ENCODE assay signal across 9 mouse cellular contexts in the genomic region with DNA sequence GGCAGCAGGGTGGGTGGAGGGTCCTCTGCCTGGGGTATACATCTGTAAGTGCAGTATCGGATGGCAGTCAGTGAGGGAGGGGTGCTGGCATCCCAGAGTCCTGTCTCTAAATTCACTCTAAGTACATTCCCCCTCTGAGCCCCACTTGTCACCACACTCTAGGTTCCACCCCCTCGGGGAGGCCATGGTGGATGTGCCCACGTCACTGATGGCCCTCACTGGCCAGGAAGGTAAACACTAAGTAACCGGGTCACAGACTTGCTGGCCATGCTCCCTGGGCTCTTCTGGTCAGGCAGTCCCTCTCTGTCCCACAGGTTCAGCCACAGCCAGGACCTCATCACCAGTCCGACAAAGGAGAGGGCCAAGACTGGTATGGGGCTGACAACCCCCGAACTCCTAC. TPM values are rescaled to one million over a fixed set of nuclear protein-coding genes. Genes with fewer than 3 reads are reported as not detected.
A peak's percentile ranks its signal among the peaks of the same experiment; 100 is the strongest.
DNase-seq lines count a peak whose midpoint lies in the region; ATAC-seq lines count a peak whose summit lies in the region.
"Had no signal": no experiment of that assay in that cellular context is flagged by ENCODE, and none has a peak within 500 bp of the region (broad histone marks: within the 10 kb centered on the region; RNA-seq: fewer than 3 reads in every experiment).

No protein-coding gene starts in this region.

- no peak overlapping the region for H3K4me2 ChIP-seq in midbrain, embryonic 16.5 days (ENCODE audit: low read length)
- H3K4me2 ChIP-seq: midbrain, embryonic 12.5 days had no signal

- 75% methylated on average over 6 of the region's 6 CpGs for WGBS in midbrain, embryonic 16.5 days

- no peak overlapping the region for H3K9ac ChIP-seq in midbrain, embryonic 16.5 days (ENCODE audit: low read depth, low read length)
- H3K9ac ChIP-seq: midbrain, embryonic 12.5 days had no signal

- no peak overlapping the region for H3K27ac ChIP-seq in midbrain, embryonic 16.5 days (ENCODE audit: low read length)
- H3K27ac ChIP-seq: midbrain, embryonic 12.5 days had no signal

- H3K36me3 ChIP-seq in megakaryocyte, embryonic 14.5 days (replicated peaks; ENCODE audit: low read length): peaks cover 43% of the 10 kb centered on the region
- H3K36me3 ChIP-seq in midbrain, embryonic 16.5 days (ENCODE audit: control insufficient read depth, insufficient read depth, low read length): peaks cover 7% of the 10 kb centered on the region; the same call in 1 of the 2 replicates

- H3K27me3 ChIP-seq in megakaryocyte, embryonic 14.5 days (replicated peaks): peaks cover 18% of the 10 kb centered on the region
- H3K27me3 ChIP-seq in midbrain, embryonic 16.5 days (ENCODE audit: control insufficient read depth, insufficient read depth, low read depth, low read length): peaks cover 5% of the 10 kb centered on the region; the same call in 1 of the 2 replicates

- peaks cover 89% of the 10 kb centered on the region for H3K4me1 ChIP-seq in megakaryocyte, embryonic 14.5 days
- H3K4me1 ChIP-seq in midbrain, embryonic 16.5 days (ENCODE audit: control insufficient read depth, insufficient read depth, low read length): peaks cover 37% of the 10 kb centered on the region

- DNase-seq in heart, adult 11 months: peak; percentile 94
- no peak for DNase-seq in heart, adult 8-10 months (ENCODE audit: low spot score)
- peak; percentile 14 to 23 for DNase-seq in cerebellum, adult 18-20 months
- peak; percentile 2 to 55 for DNase-seq in kidney, postnatal 25 days
- DNase-seq in layer of hippocampus, adult 9-10 months (ENCODE audit: low spot score): no peak

- H3K9me3 ChIP-seq in megakaryocyte, embryonic 14.5 days: no peaks in the 10 kb centered on the region
- H3K9me3 ChIP-seq in midbrain, embryonic 16.5 days (replicated peaks; ENCODE audit: control insufficient read depth, low read length, poor library complexity, severe bottlenecking): no peaks in the 10 kb centered on the region
- H3K9me3 ChIP-seq: midbrain, embryonic 12.5 days had no signal

- no peak for ATAC-seq in megakaryocyte, adult 5-6 weeks (ENCODE audit: poor library complexity, severe bottlenecking)
- ATAC-seq in midbrain, embryonic 16.5 days: no peak

- peak overlapping the region; percentile 18 for H3K4me3 ChIP-seq in megakaryocyte, embryonic 14.5 days (replicated peaks)
- H3K4me3 ChIP-seq in midbrain, embryonic 16.5 days (ENCODE audit: low read depth, low read length): no peak overlapping the region
- H3K4me3 ChIP-seq: midbrain, embryonic 12.5 days had no signal

RNA-seq across cellular contexts. Expression of a gene that starts 29.3 kb away (rescaled TPM):
- 1 to 10 TPM; 1.4 to 2.4 (median 1.9) TPM for total RNA-seq in heart, adult 8-10 months (2022)
- 4.4 TPM in 1 of 2 replicates, not detected in the other for polyA plus RNA-seq in megakaryocyte, embryonic 14.5 days (2012; ENCODE audit: insufficient read depth, low replicate concordance)
- 30.6 and 34.0 TPM in 2 replicates for total RNA-seq in megakaryocyte, adult 5-6 weeks (2015)
- 6.5 and 11.5 TPM in 2 replicates for total RNA-seq in megakaryocyte, adult 5-6 weeks (2017)
- polyA plus RNA-seq in midbrain, embryonic 16.5 days (2015; fragmentation: Nextera tagmentation; extraction: Ambion mirVana): 1.2 and 1.4 TPM in 2 replicates

RNA-seq across cellular contexts. Expression of a gene that starts 33.2 kb away (rescaled TPM):
- total RNA-seq in heart, adult 8-10 months (2022): 100 to 1,000 TPM; 100 to 132 (median 108) TPM
- polyA plus RNA-seq in megakaryocyte, embryonic 14.5 days (2012; ENCODE audit: insufficient read depth, low replicate concordance): 184 and 257 TPM in 2 replicates
- total RNA-seq in megakaryocyte, adult 5-6 weeks (2015): 51.4 and 54.5 TPM in 2 replicates
- total RNA-seq in megakaryocyte, adult 5-6 weeks (2017): 6.2 and 8.6 TPM in 2 replicates
- polyA plus RNA-seq in midbrain, embryonic 16.5 days (2015; fragmentation: Nextera tagmentation; extraction: Ambion mirVana): 15.4 and 17.2 TPM in 2 replicates

RNA-seq across cellular contexts. Expression of a gene that starts 33.4 kb away (rescaled TPM):
- under 1 TPM in 2 of 4 experiments, not detected in 2; 0.50 to 0.72 TPM for total RNA-seq in heart, adult 8-10 months (2022)
- polyA plus RNA-seq in megakaryocyte, embryonic 14.5 days (2012; ENCODE audit: insufficient read depth, low replicate concordance): 8.4 TPM in 1 of 2 replicates, not detected in the other
- not detected in 2 replicates for total RNA-seq in megakaryocyte, adult 5-6 weeks (2015)
- total RNA-seq in megakaryocyte, adult 5-6 weeks (2017): 0.26 and 1.4 TPM in 2 replicates
- polyA plus RNA-seq in midbrain, embryonic 16.5 days (2015; fragmentation: Nextera tagmentation; extraction: Ambion mirVana): 2.3 and 3.3 TPM in 2 replicates

RNA-seq across cellular contexts. Expression of a gene that starts 37.9 kb away (rescaled TPM):
- total RNA-seq in heart, adult 8-10 months (2022): 1 to 10 TPM in 2 of 4 experiments, under 1 TPM in 2; 0.73 to 1.3 (median 1.0) TPM
- 0.89 TPM in 1 of 2 replicates, not detected in the other for polyA plus RNA-seq in megakaryocyte, embryonic 14.5 days (2012; ENCODE audit: insufficient read depth, low replicate concordance)
- total RNA-seq in megakaryocyte, adult 5-6 weeks (2015): 0.83 and 2.9 TPM in 2 replicates
- total RNA-seq in megakaryocyte, adult 5-6 weeks (2017): 0.33 TPM in 1 of 2 replicates, not detected in the other
- polyA plus RNA-seq in midbrain, embryonic 16.5 days (2015; fragmentation: Nextera tagmentation; extraction: Ambion mirVana): 6.1 and 8.2 TPM in 2 replicates

RNA-seq across cellular contexts. Expression of a gene that starts 38.0 kb away (rescaled TPM):
- 10 to 100 TPM; 49.1 to 55.0 (median 53.8) TPM for total RNA-seq in heart, adult 8-10 months (2022)
- polyA plus RNA-seq in megakaryocyte, embryonic 14.5 days (2012; ENCODE audit: insufficient read depth, low replicate concordance): 80.4 and 114 TPM in 2 replicates
- total RNA-seq in megakaryocyte, adult 5-6 weeks (2015): 5.4 and 5.7 TPM in 2 replicates
- total RNA-seq in megakaryocyte, adult 5-6 weeks (2017): 21.9 and 42.4 TPM in 2 replicates
- polyA plus RNA-seq in midbrain, embryonic 16.5 days (2015; fragmentation: Nextera tagmentation; extraction: Ambion mirVana): 77.5 and 86.2 TPM in 2 replicates

Comparison
In these comparisons a context has a peak if more than half of its experiments do, and no peak if none do; other contexts are left out.
1. DNase-seq: peak in heart, adult 11 months (single experiment), cerebellum, adult 18-20 months (2 of 2) and kidney, postnatal 25 days (2 of 2); none in heart, adult 8-10 months (single experiment) and layer of hippocampus, adult 9-10 months (single experiment).